Mouse (Mus musculus) granulocyte monocyte progenitor cell, adult 5-6 weeks (primary cell): ENCODE data around the gene Gm21904. TPM values are rescaled to one million over a fixed set of nuclear protein-coding genes. Genes with fewer than 3 reads are reported as not detected.
"Not testable (repeated sequence)": the region's sequence is repeated elsewhere in the genome, so short reads cannot be mapped to it uniquely, and the experiment has no call there.

Experiments
- ATAC-seq: replicated peaks from 2 replicates; pipeline ENCODE4 v1.8.0; 2016; ENCODE audit warnings: mild to moderate bottlenecking, moderate TSS enrichment, inconsistent platforms; ENCODE audit not compliant: poor library complexity, severe bottlenecking
- total RNA-seq, 2 experiments: library from RNA; stranded (forward) in 1 of 2; stranded (reverse) in 1 of 2; fragments of 200-712, 200-1000 nt in 1 of 2; fragments of >200 nt in 1 of 2; fragmentation: Nextera tagmentation in 1 of 2; gene quantifications; 2 replicates each; pipeline ENCODE4 v1.2.3; 2014 to 2017

The Gm21904 gene
- not detected in 2 replicates for total RNA-seq (2014; fragmentation: Nextera tagmentation)
- total RNA-seq (2017): not detected in 2 replicates

DNA sequence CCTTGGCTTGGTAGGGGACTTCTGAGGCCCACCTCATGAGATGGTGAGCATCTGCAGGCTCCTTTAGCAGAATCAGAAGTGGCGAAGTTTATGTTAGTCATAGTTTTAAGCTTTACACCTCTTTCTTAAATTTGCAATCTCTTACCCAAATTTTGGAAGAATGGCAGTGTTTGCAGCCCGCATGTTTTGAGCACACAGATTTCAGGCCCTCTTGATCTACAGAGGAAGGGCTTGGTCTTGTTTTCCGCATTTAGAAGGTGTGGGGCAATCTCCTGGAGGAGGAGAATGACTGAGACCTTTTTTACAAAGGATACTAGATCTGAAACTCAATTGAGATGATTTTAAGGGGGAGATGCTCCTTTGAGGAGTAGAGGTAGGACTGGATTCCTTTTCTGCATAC, at the start of gene Gm21904:
Gm21904 (minus strand) TSS at position 101 of the 400 bp plus-strand sequence.
- ATAC-seq: not testable (repeated sequence)

DNA sequence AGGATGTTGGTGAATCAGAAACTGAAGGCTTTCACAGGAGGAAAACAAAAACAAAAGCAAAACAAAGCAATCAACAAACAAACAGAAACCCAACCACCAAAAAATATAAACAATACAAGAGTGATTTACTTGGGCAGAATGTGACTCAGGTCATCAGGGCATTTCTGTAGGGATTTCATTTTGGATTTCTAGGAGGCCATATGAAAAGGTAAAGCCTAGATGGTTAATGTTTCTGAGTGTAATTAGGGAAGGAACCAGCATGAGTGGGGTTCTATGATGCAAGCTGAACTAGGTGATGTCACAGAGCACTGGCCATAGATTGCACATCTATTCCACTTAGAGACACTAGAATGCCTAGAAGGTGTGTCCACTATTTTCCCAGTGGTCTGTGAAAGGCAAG, 28.4 kb upstream of the Gm21904 start, which contains the start of the genes Gm20772 and Gm20831:
Gm20772 (plus strand) TSS at position 301 of the 400 bp plus-strand sequence.
Gm20831 (plus strand) TSS at position 301 of the 400 bp plus-strand sequence.
- ATAC-seq: not testable (repeated sequence)

Other genes with a start within 250 kb of the Gm21904 start
- not detected in 2 replicates for gene Gm20772, start 28.5 kb upstream of the Gm21904 start, total RNA-seq (2014; fragmentation: Nextera tagmentation)
- not detected in 2 replicates for gene Gm20772, start 28.5 kb upstream of the Gm21904 start, total RNA-seq (2017)
- not detected in 2 replicates for gene Gm20831, start 28.5 kb upstream of the Gm21904 start, total RNA-seq (2014; fragmentation: Nextera tagmentation)
- gene Gm20831, start 28.5 kb upstream of the Gm21904 start, total RNA-seq (2017): not detected in 2 replicates
- not detected in 2 replicates for gene Srsy, start 91.1 kb upstream of the Gm21904 start, total RNA-seq (2014; fragmentation: Nextera tagmentation)
- gene Srsy, start 91.1 kb upstream of the Gm21904 start, total RNA-seq (2017): not detected in 2 replicates
- not detected in 2 replicates for gene Gm21764, start 215.5 kb upstream of the Gm21904 start, total RNA-seq (2014; fragmentation: Nextera tagmentation)
- not detected in 2 replicates for gene Gm21764, start 215.5 kb upstream of the Gm21904 start, total RNA-seq (2017)
- not detected in 2 replicates for gene Ssty1, start 242.8 kb upstream of the Gm21904 start, total RNA-seq (2014; fragmentation: Nextera tagmentation)
- gene Ssty1, start 242.8 kb upstream of the Gm21904 start, total RNA-seq (2017): not detected in 2 replicates